Mouse (Mus musculus) liver, embryonic 14.5 days (tissue): ENCODE measurements around the gene Hc. TPM values are rescaled to one million over a fixed set of nuclear protein-coding genes. Genes with fewer than 3 reads are reported as not detected.

Source experiments
- ATAC-seq: fragments of 200-750 bp; cut with Nextera tagmentation; 2 replicates; pipeline ENCODE4 v1.8.0; 2017; ENCODE audit warnings: moderate number of reproducible peaks, mild to moderate bottlenecking, moderate library complexity; ENCODE audit not compliant: insufficient read depth
- DNase-seq, 3 experiments: peaks; one replicate each; pipeline ENCODE4 v3.0.0-alpha.2; 2012 to 2013; ENCODE audit warnings: low read depth in 3 of 3, low spot score in 3 of 3
- H3K27ac ChIP-seq: fragments of 300-500 bp; sonication (generic); 2 replicates; pipeline ENCODE4 v1.5.1; 2014; ENCODE audit warnings: moderate library complexity, mild to moderate bottlenecking, control low read depth, inconsistent platforms
- H3K27me3 ChIP-seq: fragments of 300-500 bp; sonication (generic); 2 replicates; pipeline ENCODE4 v1.6.1; 2014; ENCODE audit warnings: mild to moderate bottlenecking, low read length, moderate library complexity; ENCODE audit not compliant: control insufficient read depth, insufficient read depth
- H3K36me3 ChIP-seq: fragments of 300-500 bp; sonication (generic); replicated peaks from 2 replicates; pipeline ENCODE4 v1.6.1; 2014; ENCODE audit warnings: low read depth; ENCODE audit not compliant: control insufficient read depth, insufficient read depth
- H3K4me1 ChIP-seq, 2 experiments: fragments of 200-500 bp in 1 of 2; fragments of 300-500 bp in 1 of 2; sonication (generic) in 1 of 2; replicated peaks; 2 replicates each; pipeline ENCODE4 v1.6.1; 2012 to 2014; ENCODE audit warnings: antibody characterized with exemption in 1 of 2, inconsistent platforms in 1 of 2, low read length in 1 of 2; ENCODE audit not compliant: control insufficient read depth in 2 of 2, insufficient read depth in 2 of 2
- H3K4me2 ChIP-seq: fragments of 300-500 bp; sonication (generic); 2 replicates; pipeline ENCODE4 v1.6.1; 2014; ENCODE audit warnings: low read depth, mild to moderate bottlenecking, control low read depth, moderate library complexity
- H3K4me3 ChIP-seq, 2 experiments: fragments of 200-500 bp in 1 of 2; fragments of 300-500 bp in 1 of 2; sonication (generic) in 1 of 2; 2 replicates each; pipeline ENCODE4 v1.5.1; 2012 to 2014; ENCODE audit warnings: low read depth in 2 of 2, low read length in 2 of 2, mild to moderate bottlenecking in 2 of 2, control low read depth in 1 of 2, inconsistent platforms in 1 of 2, moderate library complexity in 1 of 2; ENCODE audit not compliant: insufficient read depth in 1 of 2
- H3K9ac ChIP-seq: fragments of 300-500 bp; sonication (generic); replicated peaks from 2 replicates; pipeline ENCODE4 v1.6.1; 2014; ENCODE audit warnings: mild to moderate bottlenecking, control low read depth, moderate library complexity
- H3K9me3 ChIP-seq: fragments of 300-500 bp; sonication (generic); 2 replicates; pipeline ENCODE4 v1.6.1; 2016; ENCODE audit warnings: low read length, mixed read lengths; ENCODE audit not compliant: control insufficient read depth
- CTCF ChIP-seq: IDR thresholded peaks from 2 replicates; pipeline ENCODE4 v1.5.1; 2016; ENCODE audit warnings: antibody characterized with exemption, low read depth, control low read depth
- EP300 ChIP-seq: IDR thresholded peaks from 2 replicates; pipeline ENCODE4 v1.6.1; 2016; ENCODE audit warnings: antibody characterized with exemption, low read depth
- WGBS: fragments of 180-500 bp; shearing (Covaris S2); extraction: QIAGEN DNeasy Blood & Tissue Kit; methylation state at CpG from one replicate; pipeline ENCODE4 v1.1.7; 2014; ENCODE audit not compliant: insufficient replicate concordance; 5-methylcytosine and 5-hydroxymethylcytosine counted together
- polyA plus RNA-seq, 2 experiments: library from polyadenylated mRNA; depleted of rRNA in 1 of 2; stranded (reverse) in 1 of 2; unstranded in 1 of 2; fragments of >200 nt; fragmentation: Nextera tagmentation in 1 of 2; extraction: Ambion mirVana in 1 of 2; gene quantifications; 2 replicates each; pipeline versions ENCODE4 v1.2.1 to v1.2.3; 2012 to 2014

Gene Hc
- polyA plus RNA-seq, 2 experiments = 37.4 to 56.3 TPM

GRCm38 (mm10) chr2:34944761-34945160 lies 116.5 kb downstream of the Hc start:
- H3K27ac ChIP-seq = no peak overlapping the region
- ATAC-seq = no peak
- no peaks in the 10 kb centered on the region for H3K27me3 ChIP-seq
- H3K36me3 ChIP-seq = no peaks in the 10 kb centered on the region
- DNase-seq = no peak
- peak overlapping the region; percentile 20; the same call in 1 of the 2 replicates for H3K4me2 ChIP-seq
- H3K9me3 ChIP-seq = no peaks in the 10 kb centered on the region
- no peak overlapping the region for H3K9ac ChIP-seq
- H3K4me3 ChIP-seq = no peak overlapping the region
- TF ChIP-seq EP300 = no peak
- no peak for TF ChIP-seq CTCF
- 7% methylated on average over 8 of the region's 8 CpGs for WGBS
- H3K4me1 ChIP-seq = no peaks in the 10 kb centered on the region; a peak in 1 of 4 replicates

- H3K4me2 ChIP-seq = no peak overlapping the region
- H3K27ac ChIP-seq = no peak overlapping the region
- TF ChIP-seq CTCF (no peak), EP300 (no peak)
- H3K9me3 ChIP-seq = no peaks in the 10 kb centered on the region
- no peak overlapping the region for H3K9ac ChIP-seq
- ATAC-seq (no peak), DNase-seq (no peak)
- no peaks in the 10 kb centered on the region for H3K36me3 ChIP-seq
- H3K4me1 ChIP-seq = no peaks in the 10 kb centered on the region; a peak in 1 of 4 replicates
- 66% methylated on average over 13 of the region's 13 CpGs for WGBS
- no peaks in the 10 kb centered on the region for H3K27me3 ChIP-seq
- H3K4me3 ChIP-seq = no peak overlapping the region
Measured at GRCm38 (mm10) chr2:34943556-34944120, 117.6 kb downstream of the Hc start.

- H3K4me2 ChIP-seq = no peak overlapping the region
- DNase-seq (no peak), ATAC-seq (no peak)
- TF ChIP-seq EP300 = no peak
- no peak overlapping the region for H3K27ac ChIP-seq
- H3K9me3 ChIP-seq = no peaks in the 10 kb centered on the region
- no peak overlapping the region for H3K9ac ChIP-seq
- H3K27me3 ChIP-seq = no peaks in the 10 kb centered on the region
- 61% methylated on average over 11 of the region's 11 CpGs for WGBS
- no peaks in the 10 kb centered on the region; a peak in 1 of 4 replicates for H3K4me1 ChIP-seq
- H3K4me3 ChIP-seq = no peak overlapping the region
- no peaks in the 10 kb centered on the region for H3K36me3 ChIP-seq
Measured at GRCm38 (mm10) chr2:34941061-34941675, 120.1 kb downstream of the Hc start.

GRCm38 (mm10) chr2:34940246-34940645 lies 121.0 kb downstream of the Hc start:
- H3K9ac ChIP-seq = no peak overlapping the region
- no peaks in the 10 kb centered on the region for H3K36me3 ChIP-seq
- no peaks in the 10 kb centered on the region; a peak in 1 of 4 replicates for H3K4me1 ChIP-seq
- H3K4me2 ChIP-seq = no peak overlapping the region
- H3K27ac ChIP-seq = no peak overlapping the region
- H3K27me3 ChIP-seq = no peaks in the 10 kb centered on the region
- no peaks in the 10 kb centered on the region for H3K9me3 ChIP-seq
- TF ChIP-seq EP300 (no peak), CTCF (no peak)
- ATAC-seq (no peak), DNase-seq (no peak)
- no peak overlapping the region for H3K4me3 ChIP-seq
- 71% methylated on average over 5 of the region's 5 CpGs for WGBS

- TF ChIP-seq EP300 (no peak), CTCF (no peak)
- H3K9me3 ChIP-seq = no peaks in the 10 kb centered on the region
- DNase-seq (no peak), ATAC-seq (no peak)
- no peaks in the 10 kb centered on the region for H3K27me3 ChIP-seq
- no peaks in the 10 kb centered on the region for H3K4me1 ChIP-seq
- H3K4me3 ChIP-seq = no peak overlapping the region
- H3K36me3 ChIP-seq = no peaks in the 10 kb centered on the region
- H3K4me2 ChIP-seq = no peak overlapping the region
- no peak overlapping the region for H3K27ac ChIP-seq
- 26% methylated on average over 8 of the region's 8 CpGs for WGBS
- no peak overlapping the region for H3K9ac ChIP-seq
Measured at GRCm38 (mm10) chr2:34938269-34939208, 122.7 kb downstream of the Hc start.
